In genomic region chr1:176834880-176835279, GRCm38 (mm10) we compare ENCODE assay signal across 9 mouse cellular contexts. TPM values are rescaled to one million over a fixed set of nuclear protein-coding genes. Genes with fewer than 3 reads are reported as not detected.
DNase-seq lines count a peak whose midpoint lies in the region; ATAC-seq lines count a peak whose summit lies in the region.
"Had no signal": no experiment of that assay in that cellular context is flagged by ENCODE, and none has a peak within 500 bp of the region (broad histone marks: within the 10 kb centered on the region; RNA-seq: fewer than 3 reads in every experiment).

No protein-coding gene starts in this region.

- peak; percentile 30 for ATAC-seq in liver, embryonic 11.5 days (replicated peaks; ENCODE audit: low FRiP score)
- ATAC-seq in limb, embryonic 13.5 days (ENCODE audit: low FRiP score, low read depth): peak; percentile 64; the same call in 1 of the 2 replicates

- H3K4me3 ChIP-seq in liver, embryonic 11.5 days (ENCODE audit: low read depth, low read length): peak overlapping the region; percentile 58
- no peak overlapping the region for H3K4me3 ChIP-seq in limb, embryonic 13.5 days

- no peak overlapping the region; the same call in 1 of the 2 replicates for H3K9ac ChIP-seq in liver, embryonic 11.5 days (ENCODE audit: low read depth, low read length)
- H3K9ac ChIP-seq in limb, embryonic 13.5 days: no peak overlapping the region; the same call in 1 of the 2 replicates

- H3K27me3 ChIP-seq in liver, embryonic 11.5 days (replicated peaks; ENCODE audit: control insufficient read depth, insufficient read depth, low read length): no peaks in the 10 kb centered on the region
- H3K27me3 ChIP-seq in limb, embryonic 13.5 days: peaks cover 8% of the 10 kb centered on the region

- H3K4me2 ChIP-seq in liver, embryonic 11.5 days: peak overlapping the region; percentile 93
- H3K4me2 ChIP-seq in limb, embryonic 13.5 days (replicated peaks): peak overlapping the region; percentile 81

- peak; percentile 41 for DNase-seq in adrenal gland, adult 2 months
- no peak for DNase-seq in adrenal gland, adult 18-20 months (ENCODE audit: low spot score in 2 of 2)
- no peak for DNase-seq in liver, embryonic 11.5 days (ENCODE audit: low spot score)
- DNase-seq in liver: no peak
- DNase-seq in retina, postnatal 1 day: peak; percentile 49
- no peak for DNase-seq in layer of hippocampus, postnatal 14 days (ENCODE audit: low spot score in 2 of 2)
- DNase-seq in adrenal gland, postnatal 25 days: no peak
- DNase-seq: cerebellum, adult 9-11 months had no signal

- H3K36me3 ChIP-seq in liver, embryonic 11.5 days (ENCODE audit: control insufficient read depth, insufficient read depth, low read length): no peaks in the 10 kb centered on the region
- H3K36me3 ChIP-seq in limb, embryonic 13.5 days: peaks cover 8% of the 10 kb centered on the region; the same call in 1 of the 2 replicates

- no peak overlapping the region for H3K27ac ChIP-seq in liver, embryonic 11.5 days (ENCODE audit: low read depth, low read length)
- H3K27ac ChIP-seq in limb, embryonic 13.5 days: no peak overlapping the region

- peaks cover 7% of the 10 kb centered on the region; the same call in 1 of the 2 replicates for H3K4me1 ChIP-seq in liver, embryonic 11.5 days (replicated peaks; ENCODE audit: control insufficient read depth, insufficient read depth, low read length)
- H3K4me1 ChIP-seq in limb, embryonic 13.5 days: peaks cover 6% of the 10 kb centered on the region; the same call in 1 of the 2 replicates

- 27% methylated on average over 6 of the region's 6 CpGs for WGBS in liver, embryonic 11.5 days
- WGBS in limb, embryonic 13.5 days: 59% methylated on average over 6 of the region's 6 CpGs

- H3K9me3 ChIP-seq in liver, embryonic 11.5 days (ENCODE audit: control insufficient read depth, low read length): no peaks in the 10 kb centered on the region
- H3K9me3 ChIP-seq in limb, embryonic 13.5 days: no peaks in the 10 kb centered on the region

RNA-seq across cellular contexts. Expression of gene Sdccag8, which starts 20.4 kb away (rescaled TPM):
- 10 to 100 TPM in 1 of 2 experiments, 1 to 10 TPM in 1; 8.3 to 11.1 TPM for total RNA-seq in adrenal gland, adult 2 months (2021)
- polyA plus RNA-seq in adrenal gland, adult 2 months (2012; rRNA removed): 2.1 and 2.3 TPM in 2 replicates
- total RNA-seq in adrenal gland, adult 18-20 months (2021): 1 to 10 TPM; 8.4 to 8.8 TPM
- polyA plus RNA-seq in liver, embryonic 11.5 days (2014; fragmentation: Nextera tagmentation; extraction: Ambion mirVana): 9.4 and 11.7 TPM in 2 replicates
- polyA plus RNA-seq in limb, embryonic 13.5 days (2015; fragmentation: Nextera tagmentation; extraction: Ambion mirVana): 15.5 and 19.8 TPM in 2 replicates
- total RNA-seq in layer of hippocampus, postnatal 14 days (2021): 10 to 100 TPM; 11.0 to 13.8 TPM
- total RNA-seq in adrenal gland, postnatal 25 days (2021): 13.4 and 15.5 TPM in 2 replicates

RNA-seq across cellular contexts. Expression of gene Cep170, which starts 21.0 kb away (rescaled TPM):
- 10 to 100 TPM; 32.3 to 37.8 TPM for total RNA-seq in adrenal gland, adult 2 months (2021)
- polyA plus RNA-seq in adrenal gland, adult 2 months (2012; rRNA removed): 1.7 and 2.2 TPM in 2 replicates
- 10 to 100 TPM; 27.1 to 29.2 TPM for total RNA-seq in adrenal gland, adult 18-20 months (2021)
- 17.5 and 18.6 TPM in 2 replicates for polyA plus RNA-seq in liver, embryonic 11.5 days (2014; fragmentation: Nextera tagmentation; extraction: Ambion mirVana)
- polyA plus RNA-seq in limb, embryonic 13.5 days (2015; fragmentation: Nextera tagmentation; extraction: Ambion mirVana): 32.4 and 34.8 TPM in 2 replicates
- total RNA-seq in layer of hippocampus, postnatal 14 days (2021): 100 to 1,000 TPM; 115 to 139 TPM
- total RNA-seq in adrenal gland, postnatal 25 days (2021): 37.9 and 41.5 TPM in 2 replicates

Comparison
In these comparisons a context has a peak if more than half of its experiments do, and no peak if none do; other contexts are left out.
1. DNase-seq: peak in adrenal gland, adult 2 months (single experiment) and retina, postnatal 1 day (single experiment); none in adrenal gland, adult 18-20 months (0 of 2), liver, embryonic 11.5 days (single experiment), liver (single experiment), layer of hippocampus, postnatal 14 days (0 of 2) and adrenal gland, postnatal 25 days (single experiment).